Mouse (Mus musculus) skeletal muscle tissue, postnatal 0 days (tissue): ENCODE data around the gene Ctss. TPM values are rescaled to one million over a fixed set of nuclear protein-coding genes. Genes with fewer than 3 reads are reported as not detected.

Experiments
- polyA plus RNA-seq: library from polyadenylated mRNA; unstranded; fragments of >200 nt; fragmentation: Nextera tagmentation; extraction: Ambion mirVana; gene quantifications from 2 replicates; pipeline ENCODE4 v1.2.1, GENCODE M21; 2015

Gene Ctss
- polyA plus RNA-seq: 17.9 and 18.1 TPM in 2 replicates

DNA sequence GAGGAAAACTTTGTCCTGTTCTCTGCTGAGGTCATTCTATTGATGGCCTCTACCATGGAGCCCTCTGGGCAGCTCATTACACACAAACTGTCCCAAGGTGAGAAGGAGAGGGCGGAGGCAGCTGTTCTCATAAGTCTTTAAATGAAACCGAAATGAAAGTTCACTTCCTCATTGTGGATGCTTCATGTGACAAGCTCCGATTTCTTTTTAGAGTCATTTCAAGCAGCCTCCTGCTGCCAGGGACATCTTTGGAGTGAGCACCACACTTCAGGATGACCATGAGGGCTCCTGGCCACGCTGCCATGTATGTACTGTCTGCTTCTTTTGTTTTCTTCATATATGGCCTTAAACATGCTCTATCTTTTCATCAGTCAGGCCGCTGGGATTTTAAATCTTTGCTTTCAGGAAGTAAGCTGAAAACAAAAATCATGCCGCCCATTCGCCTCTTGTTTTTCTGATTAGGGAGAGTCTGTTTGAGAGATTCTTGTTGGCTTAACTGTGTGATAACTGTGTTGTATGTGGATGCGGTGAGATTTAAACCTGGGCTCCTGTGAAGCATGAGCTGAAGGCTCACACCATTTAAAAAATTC is at the start of gene Ctss:
Gene Ctss (plus strand): TSS at position 165 of the 590 bp plus-strand sequence.

GRCm38 (mm10) chr3:95499024-95499423 is 27.6 kb upstream of the Ctss start, which contains the start of gene Ctsk:
TSS of gene Ctsk (plus strand) at chr3:95499256.

GRCm38 (mm10) chr3:95559437-95559836 is 32.9 kb downstream of the Ctss start, which contains the start of gene Hormad1:
TSS of gene Hormad1 (plus strand) at chr3:95559677.

GRCm38 (mm10) chr3:95588604-95589086 is 62.1 kb downstream of the Ctss start, which contains the start of gene Golph3l:
TSS of gene Golph3l (plus strand) at chr3:95588934.

Other genes starting within 250 kb of the Ctss start
- 29.2 and 32.7 TPM in 2 replicates for gene Mindy1, start 245.4 kb upstream of the Ctss start, polyA plus RNA-seq
- 68.2 and 79.3 TPM in 2 replicates for gene Prune1, start 244.7 kb upstream of the Ctss start, polyA plus RNA-seq
- 0.45 and 1.9 TPM in 2 replicates for gene Anxa9, start 219.6 kb upstream of the Ctss start, polyA plus RNA-seq
- gene Cers2, start 212.0 kb upstream of the Ctss start, polyA plus RNA-seq: 62.6 and 73.1 TPM in 2 replicates
- gene Setdb1, start 169.6 kb upstream of the Ctss start, polyA plus RNA-seq: 9.6 and 10.0 TPM in 2 replicates
- not detected in 2 replicates for gene 4930558C23Rik, start 123.9 kb upstream of the Ctss start, polyA plus RNA-seq
- 19.9 and 21.1 TPM in 2 replicates for gene Arnt, start 92.4 kb upstream of the Ctss start, polyA plus RNA-seq
- gene Ctsk, start 27.5 kb upstream of the Ctss start, polyA plus RNA-seq: 39.3 and 52.6 TPM in 2 replicates
- gene Hormad1, start 32.9 kb downstream of the Ctss start, polyA plus RNA-seq: not detected in 2 replicates
- 14.2 and 15.1 TPM in 2 replicates for gene Golph3l, start 62.1 kb downstream of the Ctss start, polyA plus RNA-seq
- gene Ensa, start 98.2 kb downstream of the Ctss start, polyA plus RNA-seq: 45.0 and 48.0 TPM in 2 replicates
- 58.3 and 62.3 TPM in 2 replicates for gene Mcl1, start 132.0 kb downstream of the Ctss start, polyA plus RNA-seq
- 10.3 and 11.1 TPM in 2 replicates for gene Adamtsl4, start 161.1 kb downstream of the Ctss start, polyA plus RNA-seq
- 20.5 and 31.0 TPM in 2 replicates for gene Ecm1, start 212.8 kb downstream of the Ctss start, polyA plus RNA-seq
- gene Tars2, start 233.4 kb downstream of the Ctss start, polyA plus RNA-seq: 18.6 and 20.3 TPM in 2 replicates